Mouse (Mus musculus) midbrain, embryonic 14.5 days (tissue): ENCODE measurements at regions not wholly inside any gene's neighbourhood (a gene's known extent, or its start where the extent isn't known, plus 50 kb on each side); places are given as distances from the start of the nearest gene placed in this dataset.
A peak's percentile ranks its signal among the peaks of the same experiment; 100 is the strongest.

Source experiments
- ATAC-seq: fragments of 200-750 bp; cut with Nextera tagmentation; 2 replicates; pipeline ENCODE4 v1.8.0; 2017; ENCODE audit warnings: moderate number of reproducible peaks, moderate library complexity; ENCODE audit not compliant: low FRiP score, low TSS enrichment
- DNase-seq: peaks from one replicate; pipeline ENCODE4 v3.0.0-alpha.2; 2015
- H3K27ac ChIP-seq: fragments of 300-500 bp; sonication (generic); replicated peaks from 2 replicates; pipeline ENCODE4 v1.5.1; 2014; ENCODE audit warnings: mild to moderate bottlenecking, low read depth, low read length, moderate library complexity
- H3K27me3 ChIP-seq: fragments of 300-500 bp; sonication (generic); 2 replicates; pipeline ENCODE4 v1.6.1; 2014; ENCODE audit warnings: low read length, control low read depth, mixed read lengths; ENCODE audit not compliant: control insufficient read depth, insufficient read depth
- H3K36me3 ChIP-seq: fragments of 300-500 bp; sonication (generic); 2 replicates; pipeline ENCODE4 v1.6.1; 2014; ENCODE audit warnings: low read length, control low read depth; ENCODE audit not compliant: control insufficient read depth, insufficient read depth
- H3K4me1 ChIP-seq: fragments of 300-500 bp; sonication (generic); 2 replicates; pipeline ENCODE4 v1.6.1; 2014; ENCODE audit warnings: mild to moderate bottlenecking, antibody characterized with exemption, low read length, control low read depth; ENCODE audit not compliant: control insufficient read depth, insufficient read depth
- H3K4me2 ChIP-seq: fragments of 300-500 bp; sonication (generic); 2 replicates; pipeline ENCODE4 v1.6.1; 2014; ENCODE audit warnings: mild to moderate bottlenecking, low read length, moderate library complexity
- H3K4me3 ChIP-seq: fragments of 300-500 bp; sonication (generic); replicated peaks from 2 replicates; pipeline ENCODE4 v1.5.1; 2014; ENCODE audit warnings: low read depth, low read length
- H3K9ac ChIP-seq: fragments of 300-500 bp; sonication (generic); replicated peaks from 2 replicates; pipeline ENCODE4 v1.6.1; 2014; ENCODE audit warnings: mild to moderate bottlenecking, low read length, moderate library complexity
- H3K9me3 ChIP-seq: fragments of 300-500 bp; sonication (generic); 2 replicates; pipeline ENCODE4 v1.6.1; 2016; ENCODE audit warnings: low read length, control low read depth, mixed read lengths; ENCODE audit not compliant: control insufficient read depth
- WGBS: fragments of 180-500 bp; shearing (Covaris S2); extraction: QIAGEN DNeasy Blood & Tissue Kit; methylation state at CpG from one replicate; pipeline ENCODE4 v1.1.7; 2014; 5-methylcytosine and 5-hydroxymethylcytosine counted together

GRCm38 (mm10) chr14:81456396-81456795, 1472.5 kb downstream of the Olfm4 start:
- Histone ChIP-seq H3K36me3 (no peaks in the 10 kb centered on the region), H3K9me3 (no peaks in the 10 kb centered on the region), H3K9ac (no peak overlapping the region), H3K4me3 (no peak overlapping the region), H3K27me3 (no peaks in the 10 kb centered on the region), H3K4me1 (no peaks in the 10 kb centered on the region), H3K4me2 (no peak overlapping the region), H3K27ac (no peak overlapping the region)
- ATAC-seq (no peak), DNase-seq (no peak)
- 69% methylated on average over 1 of the region's 1 CpGs for WGBS

GRCm38 (mm10) chr14:81479261-81479660, 1495.4 kb downstream of the Olfm4 start:
- no peak overlapping the region for H3K9ac ChIP-seq
- DNase-seq = no peak
- H3K4me3 ChIP-seq = no peak overlapping the region
- no peak overlapping the region for H3K27ac ChIP-seq
- H3K9me3 ChIP-seq = no peaks in the 10 kb centered on the region
- ATAC-seq = no peak
- 78% methylated on average over 1 of the region's 1 CpGs for whole genome bisulfite sequencing
- H3K27me3 ChIP-seq = no peaks in the 10 kb centered on the region
- H3K36me3 ChIP-seq = no peaks in the 10 kb centered on the region
- H3K4me1 ChIP-seq = no peaks in the 10 kb centered on the region
- H3K4me2 ChIP-seq = no peak overlapping the region

- Histone ChIP-seq H3K4me3 (no peak overlapping the region), H3K27ac (no peak overlapping the region), H3K9ac (no peak overlapping the region), H3K4me1 (no peaks in the 10 kb centered on the region), H3K27me3 (no peaks in the 10 kb centered on the region), H3K9me3 (no peaks in the 10 kb centered on the region), H3K4me2 (no peak overlapping the region), H3K36me3 (no peaks in the 10 kb centered on the region)
- DNase-seq (peak; percentile 2), ATAC-seq (no peak)
- WGBS = 65% methylated on average over 1 of the region's 1 CpGs
Measured at GRCm38 (mm10) chr14:81483594-81483993, 1499.7 kb downstream of the Olfm4 start.

- ATAC-seq (no peak), DNase-seq (no peak)
- Histone ChIP-seq H3K36me3 (no peaks in the 10 kb centered on the region), H3K9ac (no peak overlapping the region), H3K27me3 (no peaks in the 10 kb centered on the region), H3K4me2 (no peak overlapping the region), H3K27ac (no peak overlapping the region), H3K4me1 (no peaks in the 10 kb centered on the region), H3K9me3 (0 out of 2 replicates have a peak, but pooled peaks cover 4% of the 10 kb centered on the region), H3K4me3 (no peak overlapping the region)
- WGBS = 94% methylated on average over 1 of the region's 1 CpGs
Measured at GRCm38 (mm10) chr14:81508934-81509333, 1525.1 kb downstream of the Olfm4 start.
